Mouse (Mus musculus) liver, postnatal 0 days (tissue): Measurements from ENCODE around the gene Mri1.

Source experiments
- CTCF ChIP-seq: sonication (generic); IDR thresholded peaks from 2 replicates; pipeline ENCODE4 v1.5.1; 2016; ENCODE audit warnings: antibody characterized with exemption, low read depth
- EP300 ChIP-seq: IDR thresholded peaks from 2 replicates; pipeline ENCODE4 v1.6.1; 2016; ENCODE audit warnings: antibody characterized with exemption, low read depth, mild to moderate bottlenecking

DNA sequence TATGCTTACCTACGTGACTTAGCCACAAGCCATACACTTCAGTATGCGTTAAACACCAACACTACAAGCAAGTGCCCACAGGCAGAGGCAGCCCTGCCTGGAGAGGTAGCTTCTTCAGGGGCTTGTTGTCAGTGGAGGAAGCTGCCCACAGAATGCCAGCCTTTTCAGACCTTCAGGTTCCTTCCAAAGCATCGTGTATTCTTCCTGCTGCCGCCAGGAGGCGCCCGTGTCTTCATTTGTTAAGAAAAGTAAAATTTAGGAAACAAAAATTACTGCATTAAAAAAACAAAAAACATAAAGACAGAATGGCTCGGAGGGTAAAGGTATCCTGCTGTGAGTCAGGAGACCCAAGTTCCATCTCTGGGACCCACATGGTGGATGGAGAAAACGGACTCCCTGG is 34.6 kb upstream of the Mri1 start:
- peak; percentile 72 for TF ChIP-seq CTCF
- TF ChIP-seq EP300, result no peak
